Mouse (Mus musculus) megakaryocyte-erythroid progenitor cell, adult 5-6 weeks (primary cell): ENCODE measurements around the gene Vill. TPM values are rescaled to one million over a fixed set of nuclear protein-coding genes. Genes with fewer than 3 reads are reported as not detected.

Source experiments
- ATAC-seq: replicated peaks from 2 replicates; pipeline ENCODE4 v1.8.0; 2016; ENCODE audit warnings: mild to moderate bottlenecking, inconsistent platforms; ENCODE audit not compliant: severe bottlenecking, poor library complexity, low FRiP score, low TSS enrichment
- total RNA-seq, 2 experiments: library from RNA; stranded (forward) in 1 of 2; stranded (reverse) in 1 of 2; fragments of 200-1000, 215-1000 nt in 1 of 2; fragments of >200 nt in 1 of 2; fragmentation: Nextera tagmentation in 1 of 2; gene quantifications; 2 replicates each; pipeline ENCODE4 v1.2.3; 2014 to 2017

Vill gene
- total RNA-seq, 2 experiments from 2014 or later: 7.2 to 8.7 TPM

GRCm38 (mm10) chr9:119094462-119095109 is 42.0 kb downstream of the Vill start:
- ATAC-seq: no peak

- ATAC-seq: peak; percentile 34; the same call in 1 of the 2 replicates
These were observed 47.8 kb downstream of the Vill start for GRCm38 (mm10) chr9:119100177-119100898.

GRCm38 (mm10) chr9:119101992-119102782 is 49.6 kb downstream of the Vill start, which contains the start of gene Dlec1:
Gene Dlec1, plus strand, starts transcription at chr9:119102478.
- ATAC-seq: peak; percentile 91

- ATAC-seq: no peak
These were observed 50.2 kb downstream of the Vill start for GRCm38 (mm10) chr9:119102783-119103113.

- peak; percentile 68; the same call in 1 of the 2 replicates for ATAC-seq
These were observed 55.0 kb downstream of the Vill start for GRCm38 (mm10) chr9:119107566-119107965.

- ATAC-seq: no peak
These were observed 57.2 kb downstream of the Vill start for GRCm38 (mm10) chr9:119109685-119110353.

GRCm38 (mm10) chr9:119110640-119111039 is 58.1 kb downstream of the Vill start:
- no peak for ATAC-seq

GRCm38 (mm10) chr9:119114911-119115310 is 62.3 kb downstream of the Vill start:
- ATAC-seq: no peak

- no peak for ATAC-seq
These were observed 67.0 kb downstream of the Vill start for GRCm38 (mm10) chr9:119119409-119120167.

GRCm38 (mm10) chr9:119120168-119120560 is 67.6 kb downstream of the Vill start:
- no peak for ATAC-seq

Other genes starting within 250 kb of the Vill start
- gene Ctdspl, start 126.3 kb upstream of the Vill start, total RNA-seq (2014; fragmentation: Nextera tagmentation): 7.2 and 14.6 TPM in 2 replicates
- 3.1 and 3.8 TPM in 2 replicates for gene Ctdspl, start 126.3 kb upstream of the Vill start, total RNA-seq (2017)
- gene Plcd1, start 40.7 kb downstream of the Vill start, total RNA-seq (2014; fragmentation: Nextera tagmentation): not detected in 2 replicates
- gene Plcd1, start 40.7 kb downstream of the Vill start, total RNA-seq (2017): not detected in 2 replicates
- not detected in 2 replicates for gene Dlec1, start 49.7 kb downstream of the Vill start, total RNA-seq (2014; fragmentation: Nextera tagmentation)
- 0.65 TPM in 1 of 2 replicates, not detected in the other for gene Dlec1, start 49.7 kb downstream of the Vill start, total RNA-seq (2017)
- not detected in 2 replicates for gene Acaa1b, start 104.3 kb downstream of the Vill start, total RNA-seq (2014; fragmentation: Nextera tagmentation)
- not detected in 2 replicates for gene Acaa1b, start 104.3 kb downstream of the Vill start, total RNA-seq (2017)
- gene Gm47289, start 106.4 kb downstream of the Vill start, total RNA-seq (2014; fragmentation: Nextera tagmentation): not detected in 2 replicates
- gene Gm47289, start 106.4 kb downstream of the Vill start, total RNA-seq (2017): not detected in 2 replicates
- not detected in 2 replicates for gene Slc22a13, start 156.3 kb downstream of the Vill start, total RNA-seq (2014; fragmentation: Nextera tagmentation)
- gene Slc22a13, start 156.3 kb downstream of the Vill start, total RNA-seq (2017): not detected in 2 replicates